Mouse (Mus musculus) cortical plate, adult 2 months (tissue): ENCODE results near the gene Tspan1.

Experiments used
- CTCF ChIP-seq: fragments of 200-500 bp; IDR thresholded peaks from 2 replicates; pipeline ENCODE4 v1.5.1; 2011; ENCODE audit warnings: mild to moderate bottlenecking, control low read depth, low read length; ENCODE audit not compliant: insufficient read depth; ENCODE audit errors: extremely low read depth
- POLR2A ChIP-seq: fragments of 200-500 bp; IDR thresholded peaks from 2 replicates; pipeline ENCODE4 v1.6.1; 2011; ENCODE audit warnings: mild to moderate bottlenecking, low read length, control low read depth; ENCODE audit not compliant: insufficient read depth; ENCODE audit errors: extremely low read depth

DNA sequence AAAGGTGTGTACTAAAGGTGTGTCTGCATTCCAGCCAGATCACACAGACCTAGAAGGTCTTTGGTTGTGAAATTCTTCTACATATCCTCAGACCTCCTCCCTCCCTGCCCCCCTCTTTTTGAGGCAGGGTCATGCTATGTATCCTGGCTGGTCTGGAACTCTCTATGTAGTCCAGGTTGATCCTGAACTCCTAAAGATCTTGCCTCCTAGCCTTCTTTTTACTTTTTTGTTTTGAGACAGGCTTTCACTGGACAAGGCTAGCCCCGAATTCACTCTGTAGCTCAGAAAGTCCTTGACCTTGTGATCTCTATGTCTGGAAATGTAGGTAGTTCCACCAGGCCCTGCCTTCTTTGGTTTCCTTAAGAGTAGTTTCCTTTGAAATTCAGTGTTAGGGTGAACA, 41.5 kb upstream of the Tspan1 start:
- TF ChIP-seq CTCF (no peak), POLR2A (no peak)
